Mouse (Mus musculus) E14TG2a.4 (cell line): Measurements from ENCODE around the gene Fgf4.

Experiments used
- CTCF ChIP-seq: conservative IDR thresholded peaks from 2 replicates; pipeline ENCODE4 v1.5.1; 2014; ENCODE audit warnings: low read length
- NANOG ChIP-seq: IDR thresholded peaks from 2 replicates; pipeline ENCODE4 v1.6.1; 2014; ENCODE audit warnings: borderline replicate concordance, low read length, mixed read lengths
- POU5F1 ChIP-seq: IDR thresholded peaks from 2 replicates; pipeline ENCODE4 v1.6.1; 2014; ENCODE audit warnings: low read length, borderline replicate concordance

GRCm38 (mm10) chr7:144857158-144857557, 10.0 kb downstream of the Fgf4 start:
- TF ChIP-seq CTCF (no peak), POU5F1 (no peak), NANOG (no peak)
